Mouse (Mus musculus): ENCODE data around the gene Hecw2. TPM values are rescaled to one million over a fixed set of nuclear protein-coding genes. Genes with fewer than 3 reads are reported as not detected.

Gene Hecw2
- total RNA-seq, 2 experiments from 2014 or later = 19.1 to 27.3 TPM

GRCm38 (mm10) chr1:53795591-53795990, 399.4 kb downstream of the Hecw2 start:
- no peak for DNase-seq (ENCODE audit: extremely low spot score in 1 of 2, low spot score in 1 of 2)

DNA sequence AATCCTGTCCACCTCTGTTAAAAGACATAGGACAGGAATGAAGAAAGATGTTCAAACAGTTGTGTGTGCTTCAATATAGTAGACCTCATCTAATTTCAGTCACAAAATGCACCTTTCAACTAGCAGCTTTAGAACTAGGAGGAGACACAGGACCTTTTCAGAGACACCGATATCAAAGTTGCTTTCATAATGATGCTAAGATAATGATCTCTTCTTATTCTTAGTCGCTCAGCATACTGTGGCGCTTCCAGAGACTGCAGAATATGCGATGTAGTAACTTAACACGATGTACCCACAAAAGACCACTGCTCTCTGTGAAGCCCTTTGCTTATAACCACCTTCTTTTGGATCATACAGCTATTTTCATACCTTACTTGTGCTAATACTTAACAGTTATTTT, 399.9 kb downstream of the Hecw2 start:
- no peak for DNase-seq (ENCODE audit: extremely low spot score in 1 of 2, low spot score in 1 of 2)

GRCm38 (mm10) chr1:53794279-53794678, 400.7 kb downstream of the Hecw2 start:
- DNase-seq (ENCODE audit: extremely low spot score in 1 of 2, low spot score in 1 of 2) = no peak

DNA sequence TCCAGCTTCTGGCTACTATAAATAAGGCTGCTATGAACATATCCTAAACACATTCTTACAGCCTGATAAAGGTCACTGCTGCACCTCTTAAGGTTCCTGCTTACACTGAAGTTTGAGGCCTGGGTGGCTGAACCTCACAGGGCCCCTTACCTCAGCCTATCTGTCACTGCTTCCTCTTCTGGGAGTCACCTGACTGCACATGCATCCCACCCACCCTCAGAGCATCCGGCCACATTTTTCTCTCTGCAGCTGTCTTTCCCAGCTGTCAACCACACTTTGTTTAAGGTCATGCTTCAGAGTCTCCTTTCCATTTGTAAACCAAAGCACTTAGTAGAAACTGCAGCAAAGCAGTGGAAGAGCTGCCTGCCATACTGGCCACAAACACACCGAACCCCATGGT, 403.6 kb downstream of the Hecw2 start:
- no peak for DNase-seq (ENCODE audit: extremely low spot score in 1 of 2, low spot score in 1 of 2)

GRCm38 (mm10) chr1:53784721-53785418, 410.1 kb downstream of the Hecw2 start, which contains the start of gene Stk17b:
Gene Stk17b, minus strand, starts transcription at chr1:53785224.
- peak; percentile 35 to 68 for DNase-seq (ENCODE audit: extremely low spot score in 1 of 2, low spot score in 1 of 2)

- DNase-seq (ENCODE audit: extremely low spot score in 1 of 2, low spot score in 1 of 2) = peak in 1 of 2 experiments; percentile 8
Observed at GRCm38 (mm10) chr1:53784291-53784720, 410.7 kb downstream of the Hecw2 start.

- no peak for DNase-seq (ENCODE audit: extremely low spot score in 1 of 2, low spot score in 1 of 2)
Observed at GRCm38 (mm10) chr1:53782956-53783355, 412.0 kb downstream of the Hecw2 start.

- no peak for DNase-seq (ENCODE audit: extremely low spot score in 1 of 2, low spot score in 1 of 2)
Observed at GRCm38 (mm10) chr1:53782079-53782478, 412.9 kb downstream of the Hecw2 start.

DNA sequence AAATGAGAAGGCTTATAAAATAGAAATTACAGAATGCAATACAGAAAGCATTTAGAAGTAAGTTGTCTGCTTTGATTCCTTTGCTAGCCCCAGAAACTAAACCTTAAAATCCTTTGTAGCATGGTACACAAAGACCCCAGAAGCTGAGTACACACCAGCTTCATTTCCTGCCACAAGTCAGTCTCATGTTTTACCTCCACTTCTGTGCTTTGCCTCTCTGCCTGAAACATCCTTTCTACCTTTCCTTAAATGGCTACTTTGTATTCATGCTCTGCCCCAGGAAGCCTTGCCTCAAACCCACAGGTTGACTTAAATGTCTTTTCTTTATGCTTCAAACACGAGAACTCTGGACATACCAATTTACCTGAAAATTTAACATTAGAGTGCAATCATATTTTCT, 413.7 kb downstream of the Hecw2 start:
- DNase-seq (ENCODE audit: extremely low spot score in 1 of 2, low spot score in 1 of 2) = no peak

- DNase-seq (ENCODE audit: extremely low spot score in 1 of 2, low spot score in 1 of 2) = no peak
Observed at GRCm38 (mm10) chr1:53776176-53776905, 418.6 kb downstream of the Hecw2 start.

DNA sequence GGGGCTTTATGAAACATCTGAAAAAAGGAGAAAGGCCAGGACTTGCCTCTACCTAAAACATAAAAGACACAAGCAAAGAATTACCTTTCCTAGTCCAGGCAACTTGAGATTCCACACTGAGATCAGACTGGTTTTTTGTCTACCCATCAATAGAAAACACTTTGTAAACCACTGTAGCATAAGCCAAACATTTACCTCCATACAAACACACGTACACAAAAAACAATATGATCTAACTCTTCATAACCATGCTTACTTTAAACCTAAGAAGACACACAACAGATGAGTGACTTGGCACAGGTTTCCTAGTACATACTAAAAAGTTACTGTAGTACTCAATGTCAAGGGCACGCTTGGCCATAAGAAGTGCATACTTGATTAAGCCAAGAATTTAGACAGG, 419.4 kb downstream of the Hecw2 start:
- DNase-seq (ENCODE audit: extremely low spot score in 1 of 2, low spot score in 1 of 2) = no peak

- no peak for DNase-seq (ENCODE audit: extremely low spot score in 1 of 2, low spot score in 1 of 2)
Observed at GRCm38 (mm10) chr1:53775036-53775435, 419.9 kb downstream of the Hecw2 start.

GRCm38 (mm10) chr1:53774571-53774970, 420.4 kb downstream of the Hecw2 start:
- DNase-seq (ENCODE audit: extremely low spot score in 1 of 2, low spot score in 1 of 2) = no peak

GRCm38 (mm10) chr1:53773994-53774393, 421.0 kb downstream of the Hecw2 start:
- DNase-seq (ENCODE audit: extremely low spot score in 1 of 2, low spot score in 1 of 2) = no peak

- no peak for DNase-seq (ENCODE audit: extremely low spot score in 1 of 2, low spot score in 1 of 2)
Observed at GRCm38 (mm10) chr1:53772967-53773366, 422.0 kb downstream of the Hecw2 start.

DNA sequence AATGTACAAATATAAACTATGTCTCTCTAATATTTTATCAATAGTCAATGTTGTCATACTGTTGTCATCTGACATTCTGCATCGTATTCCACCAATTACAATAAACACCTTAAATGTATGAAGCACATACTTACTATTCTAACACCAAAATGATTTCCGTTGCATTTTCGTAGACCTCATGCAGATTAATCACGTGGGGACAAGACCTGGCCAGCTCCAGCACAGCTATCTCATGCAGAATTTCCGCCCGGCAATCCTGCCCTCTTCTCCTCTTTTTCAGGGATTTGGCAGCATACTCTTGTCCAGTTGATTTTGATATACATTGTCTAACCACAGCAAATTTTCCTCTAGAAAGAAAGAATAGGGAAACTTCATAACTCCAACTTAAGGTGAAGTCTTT, 423.5 kb downstream of the Hecw2 start:
- no peak for DNase-seq (ENCODE audit: extremely low spot score in 1 of 2, low spot score in 1 of 2)

GRCm38 (mm10) chr1:53766112-53766511, 428.9 kb downstream of the Hecw2 start:
- DNase-seq (ENCODE audit: extremely low spot score in 1 of 2, low spot score in 1 of 2) = no peak

DNA sequence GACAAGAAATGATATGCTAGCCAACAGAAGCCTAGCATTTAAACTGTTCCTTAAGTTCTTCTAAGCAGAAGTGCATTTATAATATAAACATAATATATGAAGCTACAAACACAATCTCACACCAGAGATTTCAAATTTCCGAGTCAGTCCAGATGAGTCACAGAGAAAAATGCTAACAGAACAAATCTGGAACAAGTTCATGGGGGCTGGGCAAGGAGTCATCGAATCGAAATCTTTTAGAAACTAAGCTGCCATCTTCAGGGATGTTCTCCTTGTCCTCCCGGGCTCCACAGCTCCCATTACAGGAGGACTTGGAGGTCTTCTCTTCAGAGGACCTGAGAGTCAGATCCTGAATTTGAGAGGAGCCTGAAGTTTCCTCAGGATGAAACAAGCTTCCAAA, 437.7 kb downstream of the Hecw2 start:
- DNase-seq (ENCODE audit: extremely low spot score in 1 of 2, low spot score in 1 of 2) = no peak

Measured in layer of hippocampus, postnatal 25 days (tissue).